Mouse (Mus musculus): ENCODE data around the gene Matn4. TPM values are rescaled to one million over a fixed set of nuclear protein-coding genes. Genes with fewer than 3 reads are reported as not detected.

Gene Matn4
- polyA plus RNA-seq, 1 experiment from 2014 or later: 66.0 TPM

- H3K27me3 ChIP-seq: no peaks in the 10 kb centered on the region
- peaks cover 5% of the 10 kb centered on the region for H3K4me1 ChIP-seq
- no peak overlapping the region for H3K27ac ChIP-seq
- H3K4me2 ChIP-seq: no peak overlapping the region
- no peak overlapping the region for H3K4me3 ChIP-seq
- WGBS: 88% methylated on average over 11 of the region's 11 CpGs
- no peak overlapping the region for H3K9ac ChIP-seq
- H3K9me3 ChIP-seq: no peaks in the 10 kb centered on the region
- H3K36me3 ChIP-seq: peaks cover 49% of the 10 kb centered on the region
- ATAC-seq (ENCODE audit: insufficient number of reproducible peaks, insufficient read depth, low FRiP score, low TSS enrichment, low read depth): no peak
Measured at GRCm38 (mm10) chr2:164423464-164423863, 18.5 kb upstream of the Matn4 start.

- Histone ChIP-seq H3K27ac (peak overlapping the region; percentile 55; the same call in 1 of the 2 replicates), H3K4me3 (no peak overlapping the region), H3K4me1 (peaks cover 5% of the 10 kb centered on the region), H3K9me3 (no peaks in the 10 kb centered on the region), H3K9ac (no peak overlapping the region), H3K36me3 (peaks cover 43% of the 10 kb centered on the region), H3K4me2 (no peak overlapping the region), H3K27me3 (no peaks in the 10 kb centered on the region)
- WGBS: 88% methylated on average over 15 of the region's 15 CpGs
- ATAC-seq (ENCODE audit: insufficient number of reproducible peaks, insufficient read depth, low FRiP score, low TSS enrichment, low read depth): no peak
Measured at GRCm38 (mm10) chr2:164422675-164423393, 17.9 kb upstream of the Matn4 start.

GRCm38 (mm10) chr2:164421979-164422378, 17.0 kb upstream of the Matn4 start:
- 69% methylated on average over 8 of the region's 8 CpGs for WGBS
- no peak for ATAC-seq (ENCODE audit: insufficient number of reproducible peaks, insufficient read depth, low FRiP score, low TSS enrichment, low read depth)

GRCm38 (mm10) chr2:164421306-164421705, 16.3 kb upstream of the Matn4 start:
- Histone ChIP-seq H3K4me2 (no peak overlapping the region), H3K27ac (no peak overlapping the region), H3K9me3 (no peaks in the 10 kb centered on the region), H3K27me3 (no peaks in the 10 kb centered on the region), H3K9ac (no peak overlapping the region), H3K4me3 (no peak overlapping the region), H3K36me3 (peaks cover 29% of the 10 kb centered on the region), H3K4me1 (peaks cover 5% of the 10 kb centered on the region)
- WGBS: 83% methylated on average over 7 of the region's 7 CpGs
- ATAC-seq (ENCODE audit: insufficient number of reproducible peaks, insufficient read depth, low FRiP score, low TSS enrichment, low read depth): no peak

More at GRCm38 (mm10) chr2:164421979-164422378, 17.0 kb upstream of the Matn4 start:
- peaks cover 36% of the 10 kb centered on the region for H3K36me3 ChIP-seq
- no peaks in the 10 kb centered on the region for H3K9me3 ChIP-seq
- H3K27ac ChIP-seq: peak overlapping the region; percentile 55
- no peak overlapping the region for H3K9ac ChIP-seq
- no peak overlapping the region for H3K4me2 ChIP-seq
- peaks cover 5% of the 10 kb centered on the region for H3K4me1 ChIP-seq
- no peaks in the 10 kb centered on the region for H3K27me3 ChIP-seq
- no peak overlapping the region for H3K4me3 ChIP-seq

GRCm38 (mm10) chr2:164419489-164419888, 14.5 kb upstream of the Matn4 start:
- ATAC-seq (ENCODE audit: insufficient number of reproducible peaks, insufficient read depth, low FRiP score, low TSS enrichment, low read depth): no peak
- no peak overlapping the region for H3K4me3 ChIP-seq
- WGBS: 4% methylated on average over 3 of the region's 3 CpGs

GRCm38 (mm10) chr2:164418308-164418875, 13.4 kb upstream of the Matn4 start:
- H3K9me3 ChIP-seq: no peaks in the 10 kb centered on the region
- H3K4me3 ChIP-seq: no peak overlapping the region
- H3K27ac ChIP-seq: no peak overlapping the region
- H3K4me1 ChIP-seq: peaks cover 11% of the 10 kb centered on the region
- H3K27me3 ChIP-seq: peaks cover 16% of the 10 kb centered on the region
- WGBS: 29% methylated on average over 3 of the region's 3 CpGs
- H3K36me3 ChIP-seq: peaks cover 3% of the 10 kb centered on the region; the same call in 1 of the 2 replicates
- H3K4me2 ChIP-seq: no peak overlapping the region
- H3K9ac ChIP-seq: no peak overlapping the region
- no peak for ATAC-seq (ENCODE audit: insufficient number of reproducible peaks, insufficient read depth, low FRiP score, low TSS enrichment, low read depth)

More at GRCm38 (mm10) chr2:164419489-164419888, 14.5 kb upstream of the Matn4 start:
- Histone ChIP-seq H3K27me3 (peaks cover 7% of the 10 kb centered on the region), H3K27ac (no peak overlapping the region), H3K4me1 (peaks cover 5% of the 10 kb centered on the region), H3K36me3 (peaks cover 14% of the 10 kb centered on the region), H3K9ac (no peak overlapping the region), H3K9me3 (no peaks in the 10 kb centered on the region), H3K4me2 (no peak overlapping the region)

GRCm38 (mm10) chr2:164417198-164417597, 12.2 kb upstream of the Matn4 start:
- Histone ChIP-seq H3K27me3 (peaks cover 16% of the 10 kb centered on the region), H3K4me2 (no peak overlapping the region), H3K9ac (no peak overlapping the region), H3K9me3 (no peaks in the 10 kb centered on the region), H3K36me3 (no peaks in the 10 kb centered on the region), H3K4me1 (peaks cover 11% of the 10 kb centered on the region), H3K27ac (no peak overlapping the region), H3K4me3 (no peak overlapping the region)
- 2% methylated on average over 2 of the region's 2 CpGs for WGBS
- ATAC-seq (ENCODE audit: insufficient number of reproducible peaks, insufficient read depth, low FRiP score, low TSS enrichment, low read depth): no peak

GRCm38 (mm10) chr2:164414581-164414980, 9.6 kb upstream of the Matn4 start:
- ATAC-seq (ENCODE audit: insufficient number of reproducible peaks, insufficient read depth, low FRiP score, low TSS enrichment, low read depth): no peak
- Histone ChIP-seq H3K27me3 (peaks cover 32% of the 10 kb centered on the region), H3K9me3 (no peaks in the 10 kb centered on the region), H3K4me2 (peak overlapping the region; percentile 54), H3K9ac (peak overlapping the region; percentile 61), H3K4me3 (peak overlapping the region; percentile 31), H3K4me1 (peaks cover 11% of the 10 kb centered on the region; the same call in 1 of the 2 replicates), H3K36me3 (no peaks in the 10 kb centered on the region), H3K27ac (no peak overlapping the region)
- 67% methylated on average over 10 of the region's 10 CpGs for WGBS

GRCm38 (mm10) chr2:164414167-164414566, 9.2 kb upstream of the Matn4 start:
- WGBS: 27% methylated on average over 28 of the region's 28 CpGs
- ATAC-seq (ENCODE audit: insufficient number of reproducible peaks, insufficient read depth, low FRiP score, low TSS enrichment, low read depth): no peak
- peaks cover 7% of the 10 kb centered on the region; the same call in 1 of the 2 replicates for H3K4me1 ChIP-seq
- H3K36me3 ChIP-seq: no peaks in the 10 kb centered on the region
- H3K27ac ChIP-seq: no peak overlapping the region
- no peaks in the 10 kb centered on the region for H3K9me3 ChIP-seq
- peak overlapping the region; percentile 31 for H3K4me3 ChIP-seq
- peak overlapping the region; percentile 61 for H3K9ac ChIP-seq
- peaks cover 36% of the 10 kb centered on the region for H3K27me3 ChIP-seq
- peak overlapping the region; percentile 54 for H3K4me2 ChIP-seq

- Histone ChIP-seq H3K9me3 (no peaks in the 10 kb centered on the region), H3K36me3 (no peaks in the 10 kb centered on the region), H3K4me1 (peaks cover 30% of the 10 kb centered on the region), H3K4me3 (no peak overlapping the region), H3K27ac (no peak overlapping the region), H3K4me2 (peak overlapping the region; percentile 34), H3K27me3 (peaks cover 84% of the 10 kb centered on the region), H3K9ac (0 out of 2 replicates have a peak overlapping the region, but pooled peaks have one; percentile 1)
- no peak for ATAC-seq (ENCODE audit: insufficient number of reproducible peaks, insufficient read depth, low FRiP score, low TSS enrichment, low read depth)
- under 1% methylated on average over 22 of the region's 22 CpGs for WGBS
Measured at GRCm38 (mm10) chr2:164407708-164408107, 2.7 kb upstream of the Matn4 start.

GRCm38 (mm10) chr2:164405519-164405918, 559 bp upstream of the Matn4 start:
- peak overlapping the region; percentile 44; the same call in 1 of the 2 replicates for H3K4me3 ChIP-seq
- H3K9me3 ChIP-seq: no peaks in the 10 kb centered on the region

More at GRCm38 (mm10) chr2:164405519-164405918, 559 bp upstream of the Matn4 start:
- no peak overlapping the region for H3K9ac ChIP-seq
- H3K4me1 ChIP-seq: peaks cover 41% of the 10 kb centered on the region
- H3K36me3 ChIP-seq: no peaks in the 10 kb centered on the region
- H3K4me2 ChIP-seq: peak overlapping the region; percentile 65
- 0 out of 2 replicates have a peak, but pooled peaks have one; percentile 8 for ATAC-seq (ENCODE audit: insufficient number of reproducible peaks, insufficient read depth, low FRiP score, low TSS enrichment, low read depth)
- 43% methylated on average over 5 of the region's 5 CpGs for WGBS
- no peak overlapping the region for H3K27ac ChIP-seq
- peaks cover 99% of the 10 kb centered on the region for H3K27me3 ChIP-seq

All from embryonic facial prominence, embryonic 13.5 days (tissue).